Mouse (Mus musculus): Measurements from ENCODE around the gene Fer.

Gene Fer

DNA sequence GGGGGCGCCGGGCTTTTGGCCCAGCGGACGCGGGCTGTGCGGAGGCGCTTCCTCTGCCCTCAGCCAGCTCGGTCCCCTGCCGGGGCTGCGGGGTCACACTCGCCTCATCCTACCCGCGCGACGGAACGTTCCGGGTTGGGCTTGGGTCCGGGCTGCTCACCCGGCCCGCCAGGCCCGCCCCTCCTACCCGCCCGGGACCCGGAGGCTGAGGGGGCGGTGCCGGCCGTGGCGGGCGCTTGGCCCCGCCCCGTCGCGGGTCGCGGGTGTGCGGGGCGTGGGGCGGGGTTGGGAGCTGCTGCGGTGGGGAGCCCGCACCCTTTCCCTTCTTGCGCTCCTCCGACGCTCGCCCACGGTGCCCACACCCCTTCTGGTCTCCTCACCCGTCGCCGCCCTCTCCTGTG lies 1.3 kb downstream of the Fer start:
- peak; percentile 19 for DNase-seq (ENCODE audit: low read depth, low spot score)

- no peak for DNase-seq (ENCODE audit: low read depth, low spot score)
These were observed 8.9 kb downstream of the Fer start for GRCm38 (mm10) chr17:63871773-63872172.

GRCm38 (mm10) chr17:63878889-63879288 lies 16.0 kb downstream of the Fer start:
- DNase-seq (ENCODE audit: low read depth, low spot score): no peak

GRCm38 (mm10) chr17:63880009-63880408 lies 17.1 kb downstream of the Fer start:
- no peak for DNase-seq (ENCODE audit: low read depth, low spot score)

GRCm38 (mm10) chr17:63886988-63887387 lies 24.1 kb downstream of the Fer start:
- DNase-seq (ENCODE audit: low read depth, low spot score): no peak

GRCm38 (mm10) chr17:63890611-63891010 lies 27.7 kb downstream of the Fer start:
- no peak for DNase-seq (ENCODE audit: low read depth, low spot score)

DNA sequence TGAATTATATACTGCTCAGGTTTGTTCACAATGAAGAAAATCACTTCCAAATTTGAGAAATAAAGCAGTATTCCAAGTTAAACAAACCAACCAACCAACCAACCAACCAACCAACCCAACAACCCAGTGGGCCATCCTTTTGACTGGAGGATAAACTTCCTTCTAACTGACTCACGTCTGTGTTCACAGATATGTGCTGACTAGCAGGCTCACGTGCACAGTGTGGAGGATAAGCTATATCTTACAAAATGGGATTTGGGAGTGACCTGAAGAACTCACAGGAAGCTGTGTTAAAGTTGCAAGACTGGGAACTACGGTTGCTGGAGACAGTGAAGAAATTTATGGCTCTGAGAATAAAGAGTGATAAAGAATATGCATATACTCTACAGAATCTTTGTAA lies 33.0 kb downstream of the Fer start:
- DNase-seq (ENCODE audit: low read depth, low spot score): no peak

- no peak for DNase-seq (ENCODE audit: low read depth, low spot score)
These were observed 34.2 kb downstream of the Fer start for GRCm38 (mm10) chr17:63897050-63897449.

DNA sequence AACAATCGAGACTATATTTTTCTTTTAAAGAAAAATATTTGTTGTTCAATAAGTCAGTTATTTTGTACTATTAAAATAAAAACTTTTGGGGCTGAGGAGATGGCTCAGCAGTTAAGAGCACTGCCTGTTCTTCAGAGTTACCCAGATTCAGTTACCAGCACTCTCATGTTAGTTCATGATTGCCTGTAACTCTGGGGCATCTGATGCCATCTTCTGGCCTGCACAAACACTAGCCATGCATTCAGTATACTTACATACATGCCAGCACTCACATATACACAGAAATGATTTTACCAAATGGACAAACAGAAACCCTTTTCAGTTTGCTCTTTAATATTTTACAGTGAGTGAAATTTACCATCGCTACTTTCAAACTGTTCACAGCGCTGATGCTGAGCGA lies 46.4 kb downstream of the Fer start:
- no peak for DNase-seq (ENCODE audit: low read depth, low spot score)

- no peak for DNase-seq (ENCODE audit: low read depth, low spot score)
These were observed 58.8 kb downstream of the Fer start for GRCm38 (mm10) chr17:63921601-63922203.

GRCm38 (mm10) chr17:63925581-63925980 lies 62.7 kb downstream of the Fer start:
- no peak for DNase-seq (ENCODE audit: low read depth, low spot score)

GRCm38 (mm10) chr17:63930634-63931033 lies 67.8 kb downstream of the Fer start:
- no peak for DNase-seq (ENCODE audit: low read depth, low spot score)

GRCm38 (mm10) chr17:63931556-63931955 lies 68.7 kb downstream of the Fer start:
- no peak for DNase-seq (ENCODE audit: low read depth, low spot score)

- DNase-seq (ENCODE audit: low read depth, low spot score): no peak
These were observed 72.5 kb downstream of the Fer start for GRCm38 (mm10) chr17:63935408-63935807.

- no peak for DNase-seq (ENCODE audit: low read depth, low spot score)
These were observed 75.0 kb downstream of the Fer start for GRCm38 (mm10) chr17:63937886-63938285.

- no peak for DNase-seq (ENCODE audit: low read depth, low spot score)
These were observed 83.9 kb downstream of the Fer start for GRCm38 (mm10) chr17:63946772-63947171.

GRCm38 (mm10) chr17:63948811-63949210 lies 85.9 kb downstream of the Fer start:
- no peak for DNase-seq (ENCODE audit: low read depth, low spot score)

GRCm38 (mm10) chr17:63951436-63951835 lies 88.6 kb downstream of the Fer start:
- DNase-seq (ENCODE audit: low read depth, low spot score): no peak

DNA sequence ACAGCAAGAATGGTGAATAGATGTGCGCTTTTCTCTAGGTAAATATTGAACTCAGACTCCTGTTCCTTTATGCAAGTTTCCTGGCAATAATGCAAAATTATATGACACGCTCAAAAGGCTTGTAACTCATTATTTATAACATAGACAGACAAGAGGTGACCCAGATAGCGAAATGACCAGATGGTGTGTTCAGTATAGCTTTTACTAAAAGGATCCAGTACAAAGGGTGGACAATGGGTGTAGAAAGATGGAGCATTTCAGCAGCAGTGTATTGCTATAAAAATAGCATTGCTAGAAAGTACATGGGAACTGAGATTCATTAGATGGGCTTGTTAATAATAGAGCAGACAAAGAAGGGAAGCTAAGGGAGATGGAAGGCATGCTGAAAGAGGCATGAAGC lies 104.2 kb downstream of the Fer start:
- DNase-seq (ENCODE audit: low read depth, low spot score): no peak

DNA sequence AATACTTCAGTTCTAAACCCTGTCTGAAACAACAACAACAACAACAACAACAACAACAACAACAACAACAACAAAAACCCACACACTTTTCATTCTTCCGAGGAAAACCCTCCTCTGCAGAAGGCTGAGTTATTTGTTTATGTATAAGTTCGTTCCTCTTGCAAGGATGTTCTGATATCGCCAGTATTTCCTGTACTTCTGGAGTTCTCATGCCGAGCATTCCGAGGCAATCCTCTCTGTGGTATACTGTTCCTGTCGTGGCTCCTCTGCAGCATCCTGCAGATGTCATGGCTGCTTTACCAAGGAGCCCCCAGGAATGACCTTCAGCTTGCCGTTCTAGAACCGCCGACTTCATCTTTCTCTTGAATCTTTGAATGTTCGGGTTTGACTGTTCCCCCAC lies 106.6 kb downstream of the Fer start:
- no peak for DNase-seq (ENCODE audit: low read depth, low spot score)

GRCm38 (mm10) chr17:63970239-63970638 lies 107.4 kb downstream of the Fer start:
- DNase-seq (ENCODE audit: low read depth, low spot score): no peak

GRCm38 (mm10) chr17:63970939-63971338 lies 108.1 kb downstream of the Fer start:
- DNase-seq (ENCODE audit: low read depth, low spot score): no peak

GRCm38 (mm10) chr17:63972181-63972580 lies 109.3 kb downstream of the Fer start:
- DNase-seq (ENCODE audit: low read depth, low spot score): no peak

- no peak for DNase-seq (ENCODE audit: low read depth, low spot score)
These were observed 110.9 kb downstream of the Fer start for GRCm38 (mm10) chr17:63973806-63974205.

All from embryo, embryonic 11.5 days (tissue).